Mouse (Mus musculus): ENCODE measurements around the gene Gm10334. TPM values are rescaled to one million over a fixed set of nuclear protein-coding genes. Genes with fewer than 3 reads are reported as not detected.
"Not testable (repeated sequence)": the region's sequence is repeated elsewhere in the genome, so short reads cannot be mapped to it uniquely, and the experiment has no call there.

Gm10334 gene
- polyA plus RNA-seq (2016; fragmentation: Nextera tagmentation; extraction: Ambion mirVana): not detected in 2 replicates

DNA sequence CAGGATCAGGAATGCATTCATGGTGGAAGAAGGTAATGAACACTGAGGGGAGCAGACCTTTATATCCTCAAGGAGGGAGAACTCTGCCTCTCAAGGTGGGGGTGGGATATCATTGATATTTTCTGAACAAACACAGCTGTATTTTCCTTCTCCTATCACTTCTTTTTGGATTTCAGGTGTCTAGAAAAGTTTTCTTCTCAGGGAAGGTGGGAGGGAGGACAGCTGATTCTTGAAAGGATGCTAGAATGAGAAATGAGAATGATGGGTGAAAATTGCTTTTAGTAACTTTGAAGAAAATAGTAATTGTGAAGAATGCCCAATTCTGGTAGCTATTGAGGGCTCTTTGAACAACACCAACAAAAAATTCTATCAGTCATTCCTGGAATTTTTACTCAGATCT is at the start of gene Gm10334:
Gm10334 (minus strand) TSS at position 101 of the 400 bp plus-strand sequence.
- H3K36me3 ChIP-seq; H3K4me1 ChIP-seq (replicated peaks); H3K4me3 ChIP-seq (replicated peaks); H3K4me2 ChIP-seq; H3K27me3 ChIP-seq; ATAC-seq (ENCODE audit: insufficient number of reproducible peaks, insufficient read depth, low FRiP score, low TSS enrichment, low read depth); H3K9me3 ChIP-seq; H3K27ac ChIP-seq; H3K9ac ChIP-seq (replicated peaks): not testable (repeated sequence)

DNA sequence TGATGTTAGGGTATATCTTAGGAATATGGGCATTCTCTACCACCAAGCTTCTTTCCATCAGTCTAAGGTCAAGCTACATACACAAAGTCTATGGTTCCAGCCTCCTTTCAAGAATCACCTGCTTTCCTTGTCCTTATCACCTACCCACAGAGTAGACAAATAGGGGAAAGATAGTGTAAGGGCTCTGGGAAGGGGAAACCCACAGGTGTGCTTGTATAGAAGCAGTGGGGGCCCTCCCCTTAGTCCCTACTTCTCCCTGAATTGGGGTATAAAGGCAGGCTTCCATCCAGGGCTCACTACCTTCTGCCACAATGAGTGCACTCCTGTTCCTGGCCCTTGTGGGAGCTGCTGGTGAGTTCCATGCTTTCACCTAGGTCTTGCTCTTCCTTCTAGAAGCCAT is 12.7 kb upstream of the Gm10334 start, which contains the start of gene Prss1:
Prss1 (plus strand) TSS at position 301 of the 400 bp plus-strand sequence.
- not testable (repeated sequence) for H3K4me2 ChIP-seq; H3K9me3 ChIP-seq; H3K4me1 ChIP-seq (replicated peaks); ATAC-seq (ENCODE audit: insufficient number of reproducible peaks, insufficient read depth, low FRiP score, low TSS enrichment, low read depth); H3K4me3 ChIP-seq (replicated peaks); H3K27ac ChIP-seq; H3K36me3 ChIP-seq; H3K9ac ChIP-seq (replicated peaks); H3K27me3 ChIP-seq

DNA sequence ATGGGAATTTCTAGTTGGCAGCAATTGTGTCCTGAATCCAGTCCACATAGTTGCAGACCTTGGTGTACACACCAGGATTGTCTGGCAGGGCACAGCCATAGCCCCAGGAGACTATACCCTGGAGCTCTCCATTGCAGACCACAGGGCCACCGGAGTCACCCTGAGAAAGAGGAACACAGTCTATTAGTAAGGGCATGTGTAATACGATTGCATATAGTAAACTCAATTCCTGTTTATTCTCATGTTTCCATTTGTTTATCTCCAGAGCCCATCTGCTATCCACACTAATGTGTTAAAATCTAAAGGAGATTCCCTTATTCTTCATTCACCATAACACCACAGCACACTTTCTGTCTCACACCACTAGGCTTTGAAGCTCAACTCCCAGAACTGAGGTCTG is 3.7 kb downstream of the Gm10334 start:
- H3K4me1 ChIP-seq (replicated peaks); H3K27ac ChIP-seq; H3K9me3 ChIP-seq; ATAC-seq (ENCODE audit: insufficient number of reproducible peaks, insufficient read depth, low FRiP score, low TSS enrichment, low read depth); H3K9ac ChIP-seq (replicated peaks); H3K4me3 ChIP-seq (replicated peaks); H3K4me2 ChIP-seq; H3K36me3 ChIP-seq; H3K27me3 ChIP-seq: not testable (repeated sequence)
- 86% methylated on average over 2 of the region's 2 CpGs for WGBS

Other genes with a start within 250 kb of the Gm10334 start
- not detected in 2 replicates for gene Try4, start 143.9 kb downstream of the Gm10334 start, polyA plus RNA-seq (2016; fragmentation: Nextera tagmentation; extraction: Ambion mirVana)
- gene Try5, start 129.3 kb downstream of the Gm10334 start, polyA plus RNA-seq (2016; fragmentation: Nextera tagmentation; extraction: Ambion mirVana): not detected in 2 replicates
- not detected in 2 replicates for gene Try10, start 92.0 kb downstream of the Gm10334 start, polyA plus RNA-seq (2016; fragmentation: Nextera tagmentation; extraction: Ambion mirVana)
- not detected in 2 replicates for gene Prss3, start 68.5 kb downstream of the Gm10334 start, polyA plus RNA-seq (2016; fragmentation: Nextera tagmentation; extraction: Ambion mirVana)
- not detected in 2 replicates for gene Gm5771, start 53.8 kb downstream of the Gm10334 start, polyA plus RNA-seq (2016; fragmentation: Nextera tagmentation; extraction: Ambion mirVana)
- gene Prss1, start 12.8 kb upstream of the Gm10334 start, polyA plus RNA-seq (2016; fragmentation: Nextera tagmentation; extraction: Ambion mirVana): not detected in 2 replicates
- gene Prss2, start 75.6 kb upstream of the Gm10334 start, polyA plus RNA-seq (2016; fragmentation: Nextera tagmentation; extraction: Ambion mirVana): not detected in 2 replicates
- gene Ephb6, start 159.3 kb upstream of the Gm10334 start, polyA plus RNA-seq (2016; fragmentation: Nextera tagmentation; extraction: Ambion mirVana): 20.2 and 26.2 TPM in 2 replicates
- 0.36 and 0.51 TPM in 2 replicates for gene Trpv6, start 190.3 kb upstream of the Gm10334 start, polyA plus RNA-seq (2016; fragmentation: Nextera tagmentation; extraction: Ambion mirVana)
- not detected in 2 replicates for gene Trpv5, start 234.6 kb upstream of the Gm10334 start, polyA plus RNA-seq (2016; fragmentation: Nextera tagmentation; extraction: Ambion mirVana)
- gene Llcfc1, start 238.3 kb upstream of the Gm10334 start, polyA plus RNA-seq (2016; fragmentation: Nextera tagmentation; extraction: Ambion mirVana): not detected in 2 replicates

Data from limb, embryonic 12.5 days (tissue).